Mouse (Mus musculus): ENCODE measurements around the gene Gripap1.
"Not testable (repeated sequence)": the region's sequence is repeated elsewhere in the genome, so short reads cannot be mapped to it uniquely, and the experiment has no call there.

Gripap1 gene

DNA sequence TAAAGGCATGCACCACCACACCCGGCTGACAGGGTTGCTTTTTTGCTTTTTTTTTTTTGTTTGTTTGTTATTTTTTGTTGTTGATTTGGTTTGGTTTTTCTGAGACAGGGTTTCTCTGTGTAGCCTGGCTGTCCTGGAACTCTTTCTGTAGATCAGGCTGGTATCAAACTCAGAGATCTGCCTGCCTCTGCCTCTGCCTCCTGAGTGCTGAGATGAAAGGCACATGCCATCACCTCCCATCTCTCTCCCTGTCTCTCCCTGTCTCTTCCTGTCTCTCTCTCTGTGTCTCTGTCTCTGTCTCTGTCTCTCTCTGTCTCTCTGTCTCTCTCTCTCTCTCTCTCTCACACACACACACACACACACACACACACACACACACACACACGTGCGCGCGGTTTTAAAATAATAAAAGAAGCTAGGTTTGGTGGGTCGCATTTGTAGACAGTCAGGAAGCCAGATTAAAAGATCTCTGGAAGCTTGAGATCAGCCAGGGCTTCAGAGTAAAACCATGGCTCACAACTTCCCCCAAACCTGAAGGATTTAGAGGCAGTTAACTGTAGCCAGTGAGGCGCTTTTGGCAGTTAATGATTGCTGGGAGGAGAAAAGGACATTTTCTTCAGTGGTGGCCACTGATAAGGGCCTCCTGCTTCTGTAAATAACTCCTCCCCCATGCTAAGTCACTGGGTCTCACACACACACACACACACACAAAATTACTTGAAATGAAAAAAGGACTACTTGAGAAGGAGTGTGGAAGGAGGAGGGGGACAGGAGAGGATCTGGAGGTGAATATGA, 10.9 kb upstream of the Gripap1 start:
- DNase-seq (ENCODE audit: low read depth, low spot score) = no peak

- no peak for DNase-seq (ENCODE audit: low read depth, low spot score)
Observed at GRCm38 (mm10) chrX:7779294-7779693, 10.3 kb upstream of the Gripap1 start.

- DNase-seq (ENCODE audit: low read depth, low spot score) = no peak
Observed at GRCm38 (mm10) chrX:7782603-7783092, 6.9 kb upstream of the Gripap1 start.

GRCm38 (mm10) chrX:7790309-7790708, 744 bp downstream of the Gripap1 start:
- no peak for DNase-seq (ENCODE audit: low read depth, low spot score)

DNA sequence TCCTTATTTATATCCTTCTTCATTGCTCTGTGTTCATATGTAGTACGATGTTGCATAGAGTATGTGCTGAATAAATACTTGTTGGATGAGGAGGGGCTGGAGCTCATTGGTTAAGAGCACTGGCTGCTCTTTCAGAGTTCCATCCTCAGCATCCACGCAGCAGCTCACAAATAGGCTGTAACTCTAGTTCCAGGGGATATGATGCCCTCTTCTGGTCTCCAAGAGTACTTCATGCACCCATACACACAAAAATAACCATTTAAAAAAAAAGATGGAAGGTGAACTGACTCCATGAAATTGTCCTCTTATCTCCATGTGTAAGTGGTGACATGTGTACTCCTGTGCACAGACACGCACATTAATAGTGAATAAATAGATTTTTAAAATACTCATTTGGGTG, 3.8 kb downstream of the Gripap1 start:
- DNase-seq (ENCODE audit: low read depth, low spot score) = no peak

- no peak for DNase-seq (ENCODE audit: low read depth, low spot score)
Observed at GRCm38 (mm10) chrX:7795016-7795415, 5.5 kb downstream of the Gripap1 start.

- DNase-seq (ENCODE audit: low read depth, low spot score) = no peak
Observed at GRCm38 (mm10) chrX:7797327-7797726, 7.8 kb downstream of the Gripap1 start.

- DNase-seq (ENCODE audit: low read depth, low spot score) = not testable (repeated sequence)
Observed at GRCm38 (mm10) chrX:7802157-7802556, 12.6 kb downstream of the Gripap1 start.

- DNase-seq (ENCODE audit: low read depth, low spot score) = not testable (repeated sequence)
Observed at GRCm38 (mm10) chrX:7815016-7815415, 25.5 kb downstream of the Gripap1 start.

DNA sequence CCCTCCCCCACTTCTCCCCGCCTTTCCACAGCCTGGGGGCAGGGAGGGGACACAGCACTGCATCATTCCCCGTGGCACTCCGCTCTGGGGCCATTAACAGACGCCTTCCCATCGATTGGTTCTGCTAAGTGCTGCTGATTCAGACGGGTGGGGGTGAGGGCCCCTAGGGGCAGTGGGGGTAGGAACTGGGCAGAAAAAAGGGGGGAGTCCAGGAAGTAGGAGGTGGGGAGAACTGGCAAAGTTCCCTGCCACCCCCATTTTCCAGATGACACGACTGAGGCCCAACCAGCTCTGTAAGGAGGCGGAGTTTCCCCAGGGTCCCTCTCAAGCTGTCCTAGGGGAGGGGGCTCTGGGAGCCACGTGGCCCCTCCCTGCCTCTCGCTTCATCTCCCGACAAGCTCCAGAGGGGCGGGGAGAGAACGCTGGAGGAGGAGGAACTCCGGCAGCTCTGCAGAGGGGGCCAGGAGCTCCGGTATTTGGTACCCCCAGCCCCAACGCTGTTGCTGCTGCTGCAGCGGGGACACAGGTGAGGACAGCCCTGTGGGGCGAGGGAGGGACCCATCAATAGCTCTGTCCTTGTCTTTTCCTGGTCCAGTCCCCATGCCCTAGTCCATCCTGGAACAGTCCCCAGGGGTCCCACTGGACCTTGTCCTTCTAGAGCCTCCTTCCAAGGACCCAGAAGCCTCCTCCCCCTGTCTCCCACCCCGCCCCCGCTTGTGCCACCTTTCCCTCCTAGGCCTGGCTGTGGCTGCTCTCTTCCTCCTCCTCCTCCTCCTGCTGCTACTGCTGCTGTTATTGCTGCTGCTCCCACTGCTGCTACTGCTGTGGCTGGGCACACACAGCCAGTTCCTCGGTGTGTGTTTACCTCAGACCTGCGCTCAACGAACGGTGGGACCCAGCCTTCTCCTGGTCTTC, 32.6 kb downstream of the Gripap1 start, which contains the start of gene Kcnd1:
Gene Kcnd1 (plus strand): TSS at position 425 of the 915 bp plus-strand sequence.
- no peak for DNase-seq (ENCODE audit: low read depth, low spot score)

GRCm38 (mm10) chrX:7837146-7837545, 47.6 kb downstream of the Gripap1 start:
- no peak for DNase-seq (ENCODE audit: low read depth, low spot score)

- DNase-seq (ENCODE audit: low read depth, low spot score) = no peak
Observed at GRCm38 (mm10) chrX:7840842-7841162, 51.2 kb downstream of the Gripap1 start.

- peak; percentile 97 for DNase-seq (ENCODE audit: low read depth, low spot score)
Observed at GRCm38 (mm10) chrX:7841163-7842162, 51.9 kb downstream of the Gripap1 start, which contains the start of gene Otud5. Otud5 (plus strand) TSS chrX:7841364.

- DNase-seq (ENCODE audit: low read depth, low spot score) = no peak
Observed at GRCm38 (mm10) chrX:7842318-7842717, 52.8 kb downstream of the Gripap1 start.

- DNase-seq (ENCODE audit: low read depth, low spot score) = no peak
Observed at GRCm38 (mm10) chrX:7847845-7848244, 58.3 kb downstream of the Gripap1 start.

DNA sequence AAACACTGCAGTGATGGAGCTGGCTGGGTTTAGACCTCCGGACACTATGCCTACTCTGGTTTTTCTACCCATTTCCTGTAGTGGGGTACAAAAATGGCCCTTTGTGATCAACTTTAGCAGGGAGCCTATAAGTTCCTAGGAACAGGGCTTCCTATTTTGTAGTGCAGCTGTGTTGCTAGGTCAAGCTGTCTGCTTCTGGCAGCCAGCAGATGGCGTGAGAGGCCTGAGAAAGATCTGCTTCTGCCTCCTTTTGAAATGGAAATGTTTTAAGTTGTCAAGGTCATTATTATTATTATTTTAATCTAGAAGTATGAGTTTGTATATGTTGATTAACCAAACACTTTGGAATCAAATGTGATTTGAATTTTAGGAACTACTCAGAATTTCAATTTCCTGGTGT, 65.0 kb downstream of the Gripap1 start:
- no peak for DNase-seq (ENCODE audit: low read depth, low spot score)

GRCm38 (mm10) chrX:7859191-7859753, 69.7 kb downstream of the Gripap1 start:
- DNase-seq (ENCODE audit: low read depth, low spot score) = no peak

GRCm38 (mm10) chrX:7863181-7863580, 73.6 kb downstream of the Gripap1 start:
- no peak for DNase-seq (ENCODE audit: low read depth, low spot score)

DNA sequence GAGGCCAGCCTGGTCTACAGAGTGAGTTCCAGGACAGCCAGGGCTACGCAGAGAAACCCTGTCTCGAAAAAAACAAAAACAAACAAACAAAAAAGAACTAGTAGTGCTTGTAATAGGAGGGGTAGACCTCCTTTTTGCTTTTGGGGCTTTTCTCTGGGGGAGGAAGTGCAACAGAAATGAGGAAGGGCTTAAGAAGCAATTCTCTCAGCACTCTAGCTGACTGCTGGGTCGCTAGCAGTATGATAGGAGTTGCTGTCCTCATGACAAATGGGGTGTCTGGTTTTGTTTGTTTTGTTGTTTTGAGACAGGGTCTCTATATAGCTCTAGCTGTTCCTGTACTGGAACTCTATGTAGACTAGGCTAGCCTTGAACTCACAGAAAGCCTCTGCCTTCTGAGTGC, 75.0 kb downstream of the Gripap1 start:
- no peak for DNase-seq (ENCODE audit: low read depth, low spot score)

DNA sequence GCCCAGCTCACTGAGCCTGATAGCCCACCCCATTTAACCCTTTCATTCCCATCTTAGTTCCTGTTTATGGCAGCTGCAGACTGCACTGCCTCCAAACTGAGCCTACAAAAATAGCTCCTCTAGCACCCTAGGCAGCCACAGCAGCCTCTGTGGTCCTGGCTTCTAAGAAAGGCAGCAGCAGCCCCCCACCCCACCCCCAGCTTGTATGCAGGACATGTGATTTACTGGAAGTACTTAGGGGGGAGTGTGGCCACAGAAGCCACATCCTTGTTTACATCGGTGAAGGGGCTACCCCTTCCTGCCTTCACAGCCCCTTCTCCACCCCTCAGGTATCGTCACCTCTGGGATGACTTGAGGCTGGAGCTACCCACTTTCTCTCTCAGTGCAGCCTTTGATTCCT, 75.8 kb downstream of the Gripap1 start:
- no peak for DNase-seq (ENCODE audit: low read depth, low spot score)

GRCm38 (mm10) chrX:7865786-7866185, 76.2 kb downstream of the Gripap1 start:
- DNase-seq (ENCODE audit: low read depth, low spot score) = no peak

Data from telencephalon, adult 2 months (tissue).